Mouse (Mus musculus): ENCODE measurements at regions not wholly inside any gene's neighbourhood (a gene's known extent, or its start where the extent isn't known, plus 50 kb on each side); places are given as distances from the start of the nearest gene placed in this dataset.
A peak's percentile ranks its signal among the peaks of the same experiment; 100 is the strongest.
"Not testable (repeated sequence)": the region's sequence is repeated elsewhere in the genome, so short reads cannot be mapped to it uniquely, and the experiment has no call there.

- no peak for DNase-seq (ENCODE audit: low spot score)
Measured at GRCm38 (mm10) chrX:95366995-95367394, 77.7 kb downstream of the Amer1 start.

- DNase-seq (ENCODE audit: low spot score): not testable (repeated sequence)
Measured at GRCm38 (mm10) chrX:95365326-95365725, 79.3 kb downstream of the Amer1 start.

- peak; percentile 67 for DNase-seq (ENCODE audit: low spot score)
Measured at GRCm38 (mm10) chrX:95359053-95359452, 85.6 kb downstream of the Amer1 start.
